Mouse (Mus musculus) layer of hippocampus, postnatal 25 days (tissue): ENCODE measurements around the gene Krt84. TPM values are rescaled to one million over a fixed set of nuclear protein-coding genes. Genes with fewer than 3 reads are reported as not detected.

ENCODE experiments used
- DNase-seq, 2 experiments: peaks; one replicate each; pipeline ENCODE4 v3.0.0; 2022; ENCODE audit warnings: mixed read lengths in 2 of 2, low spot score in 1 of 2; ENCODE audit errors: extremely low spot score in 1 of 2
- microRNA-seq, 2 experiments: library from miRNA; unstranded; fragments of <30 nt; microRNA quantifications; one replicate each; pipeline ENCODE4 v1.2.0; 2021
- total RNA-seq, 2 experiments: library from RNA; stranded (reverse); gene quantifications; 2 replicates each; pipeline ENCODE4 v1.2.3; 2021

Krt84 gene
- total RNA-seq, 2 experiments from 2014 or later, result not detected

DNA sequence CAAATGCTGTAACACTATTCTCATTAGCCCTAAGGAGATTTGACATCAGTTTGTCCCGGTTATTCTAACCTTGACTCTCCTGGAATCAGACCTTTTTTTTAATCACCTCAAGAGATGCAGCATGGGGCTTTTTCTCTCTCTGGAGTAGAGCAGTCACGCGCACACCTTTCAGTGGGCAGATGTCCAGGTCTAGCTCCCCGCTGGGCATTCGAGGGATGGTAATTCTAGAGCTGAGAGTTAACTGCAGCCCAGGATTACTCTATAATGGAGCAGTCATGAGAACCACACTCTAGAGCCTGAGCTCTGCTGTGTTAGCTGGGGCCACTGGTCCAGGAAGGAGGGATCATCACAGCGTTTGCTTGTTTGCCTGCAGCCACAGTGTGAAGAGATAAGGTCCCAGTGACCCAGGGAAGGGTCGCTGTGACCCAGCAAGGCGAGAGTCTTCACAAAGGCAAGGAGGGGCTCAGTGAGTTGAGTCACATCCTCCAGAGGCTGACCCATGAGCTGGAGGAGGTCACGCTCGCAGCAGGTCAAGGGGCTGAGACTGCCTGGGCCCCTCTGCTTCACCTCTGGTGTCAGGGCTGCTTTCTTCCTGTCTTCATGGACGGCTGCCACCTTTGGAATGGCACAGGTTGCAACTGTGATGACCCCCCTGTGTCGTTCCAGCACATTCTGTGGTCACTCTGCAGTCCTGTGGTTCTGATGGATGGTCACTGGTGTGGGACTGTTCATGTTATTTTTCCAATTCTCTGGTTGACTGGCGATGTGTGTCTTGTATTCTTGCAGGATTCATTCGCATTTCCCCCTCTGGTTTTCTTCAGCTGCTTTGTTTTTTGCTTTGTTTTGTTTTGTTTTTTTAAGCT lies 25.5 kb downstream of the Krt84 start:
- DNase-seq, result no peak

DNA sequence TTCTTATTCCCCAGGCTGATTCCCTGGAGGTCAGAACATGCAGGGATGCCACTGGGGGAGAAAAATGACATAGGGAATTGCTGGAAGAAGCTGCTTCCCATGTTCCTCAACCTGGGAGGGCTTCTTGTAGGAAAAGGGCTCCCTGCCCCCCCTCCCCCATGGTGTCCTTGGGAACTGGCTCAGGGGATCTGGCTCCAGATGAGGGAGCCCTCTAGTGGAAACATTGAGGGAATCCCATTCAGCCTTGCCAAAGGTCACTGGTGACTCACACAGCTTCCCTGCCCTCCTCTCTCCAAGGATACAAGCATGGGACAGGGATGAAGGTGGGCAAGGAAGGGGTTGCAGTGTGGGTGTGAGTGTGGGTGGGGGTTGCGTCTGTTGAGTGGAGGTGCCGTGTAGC lies 35.4 kb downstream of the Krt84 start:
- no peak for DNase-seq

- DNase-seq, result no peak
These were observed 37.4 kb downstream of the Krt84 start for GRCm38 (mm10) chr15:101495266-101495665.

GRCm38 (mm10) chr15:101494203-101494602 lies 38.4 kb downstream of the Krt84 start:
- no peak for DNase-seq

GRCm38 (mm10) chr15:101493713-101494112 lies 38.9 kb downstream of the Krt84 start:
- no peak for DNase-seq

- no peak for DNase-seq
These were observed 39.9 kb downstream of the Krt84 start for GRCm38 (mm10) chr15:101492718-101493117.

DNA sequence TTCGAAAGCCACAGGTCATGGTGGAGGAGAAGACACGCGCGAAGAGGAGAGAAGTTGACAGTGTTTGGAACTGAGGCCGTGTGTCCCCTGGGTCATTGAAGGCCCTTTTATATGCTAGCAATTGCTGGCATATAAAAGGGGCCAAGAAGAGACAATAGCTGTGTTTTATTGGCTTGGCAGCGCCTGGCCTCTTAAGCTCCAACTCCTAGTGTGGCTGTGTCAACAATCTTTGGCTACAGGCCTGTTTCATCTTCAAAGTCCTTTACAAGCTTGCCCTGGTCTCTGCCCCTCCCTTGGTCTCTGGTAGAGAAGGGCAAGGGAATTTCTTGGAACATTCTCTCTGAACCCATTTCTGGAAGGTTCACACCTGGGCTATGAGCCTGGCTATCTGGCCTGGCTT lies 41.2 kb downstream of the Krt84 start, which contains the start of gene Krt83:
Gene Krt83, minus strand, starts transcription at position 82 of the 400 bp plus-strand sequence.
- no peak for DNase-seq

GRCm38 (mm10) chr15:101485911-101486635 lies 46.5 kb downstream of the Krt84 start:
- no peak for DNase-seq

DNA sequence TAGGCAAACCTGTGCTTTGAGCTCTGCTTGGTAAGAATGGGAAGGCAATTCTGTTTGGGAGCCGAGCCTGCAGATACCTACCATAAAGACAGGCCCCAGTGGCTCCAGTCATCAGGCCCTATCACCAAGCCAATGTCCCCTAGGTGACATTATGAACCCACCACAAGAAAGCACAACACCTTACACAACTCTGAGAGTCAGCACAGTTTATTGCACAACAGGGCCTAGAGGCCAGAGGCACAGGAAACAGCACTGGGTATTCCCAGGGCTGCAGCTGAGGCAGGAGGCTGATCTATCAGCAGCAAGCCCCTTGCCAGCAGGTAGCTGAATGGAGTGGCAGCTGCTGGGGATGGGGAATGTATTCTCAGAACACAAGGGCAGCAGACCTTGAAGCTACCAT lies 47.7 kb downstream of the Krt84 start:
- no peak for DNase-seq

DNA sequence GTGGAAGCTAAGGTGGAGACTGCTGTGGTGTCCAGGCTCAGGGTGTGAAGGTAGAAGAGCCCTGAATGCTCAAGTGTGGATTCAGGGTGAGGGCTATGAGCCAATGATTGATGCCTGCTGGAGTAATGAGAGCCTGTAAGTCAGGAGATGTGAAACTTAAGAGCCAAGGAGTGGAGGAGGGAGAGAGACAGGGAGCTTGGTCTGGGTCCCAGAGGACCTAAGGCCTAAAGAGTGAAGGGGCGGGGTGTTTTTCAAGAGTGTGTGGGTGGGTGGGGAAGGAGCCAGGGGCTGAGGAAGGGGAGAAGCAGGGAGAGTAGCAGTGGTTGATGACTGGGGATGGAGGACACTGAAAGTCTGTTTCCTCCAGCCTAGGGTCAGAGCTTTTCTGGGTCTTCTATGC lies 49.0 kb downstream of the Krt84 start:
- DNase-seq, result no peak

DNA sequence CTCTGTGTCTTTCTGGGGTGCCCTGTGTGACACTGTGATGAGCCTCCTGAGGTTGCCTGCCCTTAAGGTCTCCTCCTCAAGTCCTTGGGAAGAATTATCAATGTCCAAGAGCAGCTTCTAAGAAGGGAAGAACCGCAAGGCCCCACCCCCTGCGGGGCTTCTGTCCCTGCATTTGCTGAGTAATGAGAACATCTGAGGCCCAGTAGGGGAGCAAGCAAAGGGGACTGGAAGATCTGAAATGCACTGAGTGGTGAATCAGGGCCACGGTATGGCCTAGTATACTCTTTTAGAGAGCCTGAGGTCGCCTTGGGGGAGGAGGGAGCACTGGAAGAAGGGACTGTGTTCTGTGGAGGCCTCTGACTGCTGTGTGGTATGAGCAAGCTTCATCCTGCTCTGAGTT lies 50.6 kb downstream of the Krt84 start:
- DNase-seq, result no peak

DNA sequence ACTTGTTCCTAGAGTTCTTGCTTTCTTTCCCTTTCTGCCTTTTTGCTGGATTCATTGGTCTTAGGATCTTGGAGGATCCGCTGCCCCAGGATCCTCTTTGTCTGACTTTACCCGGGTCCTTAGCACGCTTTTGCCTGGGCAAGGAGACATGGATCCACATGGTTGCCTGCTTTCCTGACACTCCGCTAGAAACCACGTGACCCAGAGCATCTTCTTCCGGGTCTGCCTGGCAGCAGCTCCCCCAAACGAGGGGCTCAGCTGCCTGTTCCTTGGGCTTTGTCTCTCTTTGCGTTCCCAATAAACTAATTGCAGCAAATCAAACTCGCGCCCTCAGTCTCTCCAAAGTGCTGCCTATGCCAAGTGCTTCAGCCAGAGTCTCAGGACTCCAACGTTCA lies 53.0 kb downstream of the Krt84 start:
- DNase-seq, result no peak

DNA sequence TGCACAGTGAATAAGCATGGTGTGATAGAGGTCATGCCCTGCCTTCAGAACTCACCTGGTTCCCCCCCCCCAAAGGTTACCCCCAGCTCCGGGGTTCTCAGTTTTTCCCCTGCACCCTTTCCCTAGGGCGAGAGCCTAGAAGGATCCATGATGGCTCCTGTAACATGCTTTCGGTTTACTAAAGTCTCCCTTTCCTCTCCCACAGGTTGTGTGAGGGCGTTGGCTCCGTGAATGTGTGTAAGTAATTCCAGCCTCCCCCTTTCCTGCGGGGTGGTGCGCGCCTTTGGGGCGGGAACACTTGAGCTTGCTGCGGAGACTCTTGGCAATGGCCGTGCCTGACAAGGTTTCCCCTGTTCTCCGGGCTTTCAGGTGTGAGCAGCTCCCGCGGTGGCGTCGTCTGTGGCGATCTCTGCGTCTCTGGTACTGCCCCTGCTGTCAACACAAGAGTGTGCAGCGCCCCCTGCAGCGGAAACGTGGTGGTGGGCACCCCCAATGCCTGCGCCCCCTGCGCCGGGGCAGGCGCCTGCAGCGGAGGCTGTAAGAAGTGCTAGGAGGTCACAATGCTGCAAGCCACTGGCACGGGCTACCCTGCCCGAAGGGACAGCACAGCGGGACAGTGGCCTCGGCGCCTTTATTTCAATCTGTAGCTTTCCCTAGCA lies 53.5 kb downstream of the Krt84 start:
- peak; percentile 48 to 65 for DNase-seq

Small RNA genes lying within 50 kb of the gene (microRNA-seq; reads per million reads assigned to microRNA genes)
- gene Gm44393 (0 reads per million in 2 experiments), gene Gm44460 (0 reads per million in 2 experiments)

Other genes starting within 250 kb of the Krt84 start
- 10 to 100 TPM; 45.2 to 53.9 TPM for gene Atg101, start 248.5 kb downstream of the Krt84 start, total RNA-seq
- gene 6030408B16Rik, start 239.6 kb downstream of the Krt84 start, total RNA-seq, result under 1 TPM; 0.22 to 0.42 TPM
- under 1 TPM; 0.21 to 0.22 TPM for gene Krt80, start 162.7 kb downstream of the Krt84 start, total RNA-seq
- gene Krt7, start 121.8 kb downstream of the Krt84 start, total RNA-seq, result not detected
- under 1 TPM; 0.42 to 0.71 TPM for gene Krt87, start 94.0 kb downstream of the Krt84 start, total RNA-seq
- not detected for gene Krt88, start 85.1 kb downstream of the Krt84 start, total RNA-seq
- not detected for gene Krt81, start 69.1 kb downstream of the Krt84 start, total RNA-seq
- gene Krt86, start 59.3 kb downstream of the Krt84 start, total RNA-seq, result not detected
- not detected for gene Krt83, start 41.3 kb downstream of the Krt84 start, total RNA-seq
- gene Gm49425, start 15.6 kb downstream of the Krt84 start, total RNA-seq, result not detected
- not detected for gene Krt82, start 17.8 kb upstream of the Krt84 start, total RNA-seq
- not detected for gene Krt90, start 30.1 kb upstream of the Krt84 start, total RNA-seq
- gene Krt75, start 41.1 kb upstream of the Krt84 start, total RNA-seq, result not detected
- not detected for gene Gm5414, start 95.4 kb upstream of the Krt84 start, total RNA-seq
- not detected for gene Gm5478, start 114.6 kb upstream of the Krt84 start, total RNA-seq
- gene Krt6b, start 147.5 kb upstream of the Krt84 start, total RNA-seq, result not detected
- not detected for gene Krt6a, start 161.5 kb upstream of the Krt84 start, total RNA-seq
- gene Krt5, start 180.1 kb upstream of the Krt84 start, total RNA-seq, result under 1 TPM; 0.33 to 0.52 TPM
- gene Krt71, start 210.3 kb upstream of the Krt84 start, total RNA-seq, result not detected